Mouse (Mus musculus) left cerebral cortex, postnatal 10 days (tissue): ENCODE measurements around the gene Hook2. TPM values are rescaled to one million over a fixed set of nuclear protein-coding genes. Genes with fewer than 3 reads are reported as not detected.

Experiments
- DNase-seq, 2 experiments: peaks; one replicate each; pipeline ENCODE4 v3.0.0; 2021 to 2022; ENCODE audit warnings: low spot score in 2 of 2, mixed read lengths in 1 of 2; ENCODE audit errors: extremely low spot score in 1 of 2
- intact Hi-C: fragments of 180-260 bp; cut with DNase I; formaldehyde crosslinking; loops from one replicate; pipeline ENCODE4 v1.15.1; 2025
- total RNA-seq, 2 experiments: library from RNA; stranded (reverse); gene quantifications; 2 replicates each; pipeline ENCODE4 v1.2.3; 2021

Hook2 gene
- total RNA-seq, 2 experiments from 2014 or later, result 13.4 to 13.9 TPM

GRCm38 (mm10) chr8:85043619-85044018 lies 53.2 kb downstream of the Hook2 start:
- intact Hi-C loops, result no loop called here

More at GRCm38 (mm10) chr8:85043619-85044018, 53.2 kb downstream of the Hook2 start:
- DNase-seq, result no peak

Other genes with a start within 250 kb of the Hook2 start
- 100 to 1,000 TPM; 397 to 441 TPM for gene Nfix, start 190.3 kb upstream of the Hook2 start, total RNA-seq
- 1 to 10 TPM; 7.4 to 8.3 TPM for gene Dand5, start 167.8 kb upstream of the Hook2 start, total RNA-seq
- gene Gadd45gip1, start 159.1 kb upstream of the Hook2 start, total RNA-seq, result 10 to 100 TPM; 20.6 to 21.3 TPM
- gene Rad23a, start 149.9 kb upstream of the Hook2 start, total RNA-seq, result 10 to 100 TPM; 57.0 to 60.1 TPM
- gene Calr, start 143.7 kb upstream of the Hook2 start, total RNA-seq, result 100 to 1,000 TPM; 455 to 481 TPM
- 10 to 100 TPM; 59.5 to 65.8 TPM for gene Farsa, start 133.6 kb upstream of the Hook2 start, total RNA-seq
- 10 to 100 TPM; 19.3 to 22.8 TPM for gene Syce2, start 118.5 kb upstream of the Hook2 start, total RNA-seq
- gene Gcdh, start 96.7 kb upstream of the Hook2 start, total RNA-seq, result 10 to 100 TPM; 29.4 to 36.6 TPM
- gene Klf1, start 88.7 kb upstream of the Hook2 start, total RNA-seq, result not detected
- gene Dnase2a, start 82.0 kb upstream of the Hook2 start, total RNA-seq, result 1 to 10 TPM; 2.5 to 2.9 TPM
- 100 to 1,000 TPM; 183 to 187 TPM for gene Mast1, start 53.2 kb upstream of the Hook2 start, total RNA-seq
- gene Rtbdn, start 43.6 kb upstream of the Hook2 start, total RNA-seq, result 1 to 10 TPM; 4.2 to 4.6 TPM
- gene Gm49661, start 21.2 kb upstream of the Hook2 start, total RNA-seq, result not detected
- 100 to 1,000 TPM; 507 to 518 TPM for gene Prdx2, start 21.0 kb upstream of the Hook2 start, total RNA-seq
- 10 to 100 TPM; 41.0 to 44.2 TPM for gene Rnaseh2a, start 20.8 kb upstream of the Hook2 start, total RNA-seq
- 10 to 100 TPM; 29.9 to 33.0 TPM for gene Junb, start 11.9 kb upstream of the Hook2 start, total RNA-seq
- not detected for gene Best2, start 23.9 kb downstream of the Hook2 start, total RNA-seq
- gene Asna1, start 34.7 kb downstream of the Hook2 start, total RNA-seq, result 100 to 1,000 TPM; 111 to 113 TPM
- gene Trir, start 36.2 kb downstream of the Hook2 start, total RNA-seq, result 100 to 1,000 TPM; 139 to 145 TPM
- gene Tnpo2, start 46.3 kb downstream of the Hook2 start, total RNA-seq, result 100 to 1,000 TPM; 168 to 193 TPM
- gene Fbxw9, start 69.5 kb downstream of the Hook2 start, total RNA-seq, result 10 to 100 TPM; 60.1 to 63.5 TPM
- gene Gm5741, start 77.4 kb downstream of the Hook2 start, total RNA-seq, result not detected
- 10 to 100 TPM; 72.3 to 78.4 TPM for gene Dhps, start 81.2 kb downstream of the Hook2 start, total RNA-seq
- 10 to 100 TPM; 54.3 to 60.4 TPM for gene Wdr83os, start 90.1 kb downstream of the Hook2 start, total RNA-seq
- gene Wdr83, start 90.7 kb downstream of the Hook2 start, total RNA-seq, result 10 to 100 TPM; 24.8 to 28.9 TPM
- gene Man2b1, start 92.7 kb downstream of the Hook2 start, total RNA-seq, result 10 to 100 TPM; 35.6 to 37.2 TPM
- gene Zfp791, start 132.5 kb downstream of the Hook2 start, total RNA-seq, result 1 to 10 TPM; 5.6 to 6.0 TPM
- not detected for gene Cks1brt, start 161.3 kb downstream of the Hook2 start, total RNA-seq
- not detected for gene Olfr371, start 235.4 kb downstream of the Hook2 start, total RNA-seq